Mouse (Mus musculus): Measurements from ENCODE around the gene Nucb1. TPM values are rescaled to one million over a fixed set of nuclear protein-coding genes. Genes with fewer than 3 reads are reported as not detected.
A peak's percentile ranks its signal among the peaks of the same experiment; 100 is the strongest.

Nucb1 gene
- 76.8 and 107 TPM in 2 replicates for total RNA-seq (2014; rRNA removed)
- polyA plus RNA-seq (2015; fragmentation: Nextera tagmentation; extraction: Ambion mirVana) = 103 and 122 TPM in 2 replicates

DNA sequence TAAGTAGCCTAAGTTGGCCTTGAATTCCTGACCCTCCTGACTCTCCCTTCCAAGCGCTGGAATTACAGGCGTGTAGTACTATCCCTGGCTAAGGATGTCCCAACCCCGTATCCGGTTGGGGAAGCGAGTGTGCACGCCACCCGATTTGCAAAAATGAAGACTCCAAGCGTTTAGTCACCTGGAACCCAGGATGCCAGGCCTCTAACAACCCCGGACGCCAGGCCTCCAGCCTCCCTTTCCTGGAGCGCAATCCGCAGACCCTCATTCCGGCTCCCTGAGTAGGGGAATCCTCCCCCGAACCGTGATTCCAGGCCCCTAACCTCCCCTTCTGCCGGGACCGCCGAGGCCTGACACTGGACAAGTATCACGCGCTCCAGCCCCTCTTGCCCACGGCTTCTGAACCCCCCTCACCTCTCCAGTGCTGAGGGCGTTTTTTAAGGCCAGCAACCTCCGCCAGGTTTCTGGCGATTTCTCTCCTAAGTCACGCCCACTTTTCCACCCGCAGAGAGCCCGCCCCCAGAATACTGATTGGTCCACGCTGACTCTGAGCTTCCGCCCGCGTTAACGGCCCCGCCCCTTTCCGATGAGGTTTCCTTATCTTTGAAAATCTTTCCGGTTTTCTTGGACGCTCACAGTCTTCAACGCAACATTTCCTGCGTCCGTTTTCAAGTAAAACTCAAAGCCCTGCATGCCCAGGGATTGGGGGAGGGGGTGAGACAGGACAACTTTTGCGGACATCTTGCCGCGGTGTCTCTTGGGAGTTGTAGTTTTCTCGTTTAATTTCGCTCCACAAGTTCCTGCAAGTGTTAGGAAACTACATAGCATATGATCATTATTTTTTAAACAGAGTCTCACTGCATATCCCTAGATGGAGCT is at the start of gene Nucb1:
Gene Nucb1, minus strand, starts transcription at position 495 of the 876 bp plus-strand sequence.
- Histone ChIP-seq H3K9ac (peak within 1 kb of the TSS; percentile 74), H3K9me3 (ENCODE audit: low read length) (no peaks in the 10 kb centered on the region), H3K27me3 (ENCODE audit: insufficient read depth, low read length) (no peaks in the 10 kb centered on the region), H3K4me1 (ENCODE audit: insufficient read depth) (peaks cover 8% of the 10 kb centered on the region), H3K36me3 (ENCODE audit: insufficient read depth) (peaks cover 15% of the 10 kb centered on the region), H3K4me3 (ENCODE audit: low read depth, low read length) (peak within 1 kb of the TSS; percentile 62), H3K27ac (ENCODE audit: low read depth, low read length) (peak within 1 kb of the TSS; percentile 76), H3K4me2 (ENCODE audit: low read depth) (peak within 1 kb of the TSS; percentile 92)
- WGBS = under 1% methylated on average over 44 of the region's 44 CpGs
- ATAC-seq = peak; percentile 95
- peak; percentile 94 for DNase-seq
- TF ChIP-seq CTCF (IDR thresholded peaks at IDR 0.05; ENCODE audit: low read depth) = no peak

DNA sequence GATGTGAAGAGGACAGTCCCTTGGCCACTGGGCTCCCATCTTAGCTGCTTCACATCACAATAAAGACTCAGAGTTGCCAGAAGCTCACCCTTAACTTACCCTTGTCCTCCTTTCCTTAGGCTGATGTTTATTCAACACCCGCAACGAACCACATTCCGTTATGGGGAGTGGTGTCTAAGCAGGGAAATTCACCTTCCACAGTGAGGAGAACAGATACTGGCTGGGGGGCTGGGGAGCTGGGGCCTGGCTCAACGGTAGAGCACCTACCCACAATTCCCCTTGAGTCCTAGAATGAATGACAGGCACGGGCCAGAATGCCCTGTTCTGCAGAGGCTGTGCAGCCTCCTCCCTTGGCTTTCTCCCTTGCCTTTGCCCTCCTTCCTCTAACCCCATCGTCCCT is 48.7 kb upstream of the Nucb1 start:
- no peak overlapping the region for H3K27ac ChIP-seq (ENCODE audit: low read depth, low read length)
- no peaks in the 10 kb centered on the region for H3K9me3 ChIP-seq (ENCODE audit: low read length)
- 60% methylated on average over 6 of the region's 6 CpGs for WGBS
- no peak for TF ChIP-seq CTCF (IDR thresholded peaks at IDR 0.05; ENCODE audit: low read depth)
- H3K9ac ChIP-seq = no peak overlapping the region
- H3K4me1 ChIP-seq (ENCODE audit: insufficient read depth) = no peaks in the 10 kb centered on the region
- H3K36me3 ChIP-seq (ENCODE audit: insufficient read depth) = no peaks in the 10 kb centered on the region
- DNase-seq (no peak), ATAC-seq (no peak)
- no peaks in the 10 kb centered on the region for H3K27me3 ChIP-seq (ENCODE audit: insufficient read depth, low read length)
- no peak overlapping the region for H3K4me3 ChIP-seq (ENCODE audit: low read depth, low read length)
- H3K4me2 ChIP-seq (ENCODE audit: low read depth) = no peak overlapping the region

DNA sequence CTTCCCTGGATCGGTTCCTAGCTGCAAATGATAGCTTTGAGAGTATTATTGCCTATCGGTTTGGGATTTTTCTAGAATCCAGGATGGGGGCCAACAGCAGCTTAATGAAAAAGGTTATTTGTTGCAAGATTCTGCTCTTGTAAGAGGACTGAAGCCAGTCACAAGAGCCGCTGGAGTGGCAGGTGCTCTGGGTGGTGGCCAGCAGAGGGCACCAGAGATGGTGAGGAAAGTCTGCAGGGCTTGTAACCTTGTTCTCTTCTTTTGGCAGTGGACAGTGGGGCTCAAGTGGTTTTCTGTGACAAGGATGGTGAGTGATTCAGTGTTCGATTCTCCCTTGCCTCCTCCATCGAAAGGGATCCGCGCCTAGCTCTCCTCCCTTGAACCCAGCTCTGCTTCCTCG is 45.6 kb upstream of the Nucb1 start:
- DNase-seq (peak; percentile 59), ATAC-seq (no peak)
- H3K9me3 ChIP-seq (ENCODE audit: low read length) = no peaks in the 10 kb centered on the region
- 20% methylated on average over 8 of the region's 8 CpGs for WGBS
- H3K27ac ChIP-seq (ENCODE audit: low read depth, low read length) = no peak overlapping the region
- TF ChIP-seq CTCF (IDR thresholded peaks at IDR 0.05; ENCODE audit: low read depth) = peak; percentile 73
- H3K36me3 ChIP-seq (ENCODE audit: insufficient read depth) = no peaks in the 10 kb centered on the region
- H3K4me2 ChIP-seq (ENCODE audit: low read depth) = no peak overlapping the region
- H3K4me3 ChIP-seq (ENCODE audit: low read depth, low read length) = no peak overlapping the region
- H3K9ac ChIP-seq = no peak overlapping the region
- no peaks in the 10 kb centered on the region for H3K4me1 ChIP-seq (ENCODE audit: insufficient read depth)
- H3K27me3 ChIP-seq (ENCODE audit: insufficient read depth, low read length) = no peaks in the 10 kb centered on the region

DNA sequence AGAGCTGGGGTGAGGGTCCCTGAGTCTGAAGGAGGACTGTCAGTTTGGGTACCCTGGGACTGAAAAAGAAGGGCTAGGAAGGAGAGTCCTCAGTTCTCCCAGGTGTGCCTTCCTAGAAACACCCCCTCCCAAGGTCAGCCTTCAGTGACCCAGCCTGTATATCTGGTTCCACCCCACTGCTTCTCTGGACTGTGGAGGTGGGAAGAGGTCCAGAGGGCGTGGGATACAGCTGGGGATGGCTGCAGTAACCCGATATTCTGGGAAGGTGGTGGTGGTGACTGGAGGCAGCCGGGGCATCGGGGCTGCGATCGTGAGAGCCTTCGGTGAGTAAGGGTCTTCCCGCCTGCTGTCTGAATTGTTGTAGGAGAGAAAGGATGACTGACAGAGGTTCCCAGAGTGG is 44.5 kb upstream of the Nucb1 start, which contains the start of gene Hsd17b14:
Gene Hsd17b14, plus strand, starts transcription at position 150 of the 400 bp plus-strand sequence.
- Histone ChIP-seq H3K27me3 (ENCODE audit: insufficient read depth, low read length) (no peaks in the 10 kb centered on the region), H3K4me1 (ENCODE audit: insufficient read depth) (no peaks in the 10 kb centered on the region), H3K27ac (ENCODE audit: low read depth, low read length) (no peak within 1 kb of the TSS), H3K36me3 (ENCODE audit: insufficient read depth) (no peaks in the 10 kb centered on the region), H3K9me3 (ENCODE audit: low read length) (no peaks in the 10 kb centered on the region), H3K9ac (no peak within 1 kb of the TSS), H3K4me3 (ENCODE audit: low read depth, low read length) (no peak within 1 kb of the TSS), H3K4me2 (ENCODE audit: low read depth) (no peak within 1 kb of the TSS)
- no peak for TF ChIP-seq CTCF (IDR thresholded peaks at IDR 0.05; ENCODE audit: low read depth)
- no peak for ATAC-seq
- WGBS = 40% methylated on average over 8 of the region's 8 CpGs
- no peak for DNase-seq

DNA sequence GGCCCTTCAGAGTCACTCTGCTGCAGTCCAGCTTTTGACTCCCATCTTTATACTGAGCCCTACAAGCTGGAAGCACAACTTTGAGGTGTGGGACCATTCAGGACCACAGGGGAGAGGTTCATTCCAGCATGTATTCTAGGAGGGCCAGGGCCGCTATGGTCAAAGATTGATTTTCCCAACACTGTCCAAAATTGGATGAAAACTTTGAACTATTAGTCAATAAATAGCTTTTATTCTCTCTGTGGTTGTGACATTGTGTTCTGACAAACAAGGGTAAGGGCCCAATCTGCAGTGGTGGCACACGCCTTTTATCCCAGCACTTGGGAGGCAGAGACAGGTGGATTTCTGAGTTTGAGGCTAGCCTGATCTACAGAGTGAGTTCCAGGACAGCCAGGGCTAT is 43.8 kb upstream of the Nucb1 start:
- Histone ChIP-seq H3K27ac (ENCODE audit: low read depth, low read length) (no peak overlapping the region), H3K9me3 (ENCODE audit: low read length) (no peaks in the 10 kb centered on the region), H3K36me3 (ENCODE audit: insufficient read depth) (no peaks in the 10 kb centered on the region), H3K27me3 (ENCODE audit: insufficient read depth, low read length) (no peaks in the 10 kb centered on the region), H3K4me1 (ENCODE audit: insufficient read depth) (no peaks in the 10 kb centered on the region), H3K4me3 (ENCODE audit: low read depth, low read length) (no peak overlapping the region), H3K9ac (no peak overlapping the region), H3K4me2 (ENCODE audit: low read depth) (no peak overlapping the region)
- DNase-seq (no peak), ATAC-seq (no peak)
- no peak for TF ChIP-seq CTCF (IDR thresholded peaks at IDR 0.05; ENCODE audit: low read depth)
- 93% methylated on average over 2 of the region's 2 CpGs for WGBS

DNA sequence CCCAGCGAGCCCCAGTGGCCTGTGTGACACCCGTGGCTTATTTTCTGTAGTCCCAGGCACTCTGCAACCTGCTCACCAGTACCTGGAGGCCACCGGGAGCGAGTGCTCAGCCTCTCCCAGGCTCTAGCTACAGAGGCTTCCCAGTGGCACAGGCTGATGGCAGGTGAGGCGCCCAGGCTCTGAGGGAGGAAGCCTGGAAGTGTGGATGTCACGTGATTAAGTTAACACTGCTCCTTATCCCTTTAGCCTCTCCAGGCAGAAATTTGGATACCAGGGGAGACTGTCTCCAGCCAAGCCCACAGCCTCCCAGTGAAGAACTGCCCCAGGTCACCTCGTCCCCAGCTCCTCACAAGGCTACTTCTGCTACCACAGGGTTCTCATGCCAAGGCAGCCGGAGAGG is 43.3 kb upstream of the Nucb1 start:
- Histone ChIP-seq H3K9ac (no peak overlapping the region), H3K27ac (ENCODE audit: low read depth, low read length) (no peak overlapping the region), H3K4me3 (ENCODE audit: low read depth, low read length) (no peak overlapping the region), H3K36me3 (ENCODE audit: insufficient read depth) (no peaks in the 10 kb centered on the region), H3K27me3 (ENCODE audit: insufficient read depth, low read length) (no peaks in the 10 kb centered on the region), H3K9me3 (ENCODE audit: low read length) (no peaks in the 10 kb centered on the region), H3K4me2 (ENCODE audit: low read depth) (no peak overlapping the region), H3K4me1 (ENCODE audit: insufficient read depth) (no peaks in the 10 kb centered on the region)
- ATAC-seq = no peak
- WGBS = 69% methylated on average over 8 of the region's 8 CpGs
- no peak for DNase-seq
- TF ChIP-seq CTCF (IDR thresholded peaks at IDR 0.05; ENCODE audit: low read depth) = no peak

DNA sequence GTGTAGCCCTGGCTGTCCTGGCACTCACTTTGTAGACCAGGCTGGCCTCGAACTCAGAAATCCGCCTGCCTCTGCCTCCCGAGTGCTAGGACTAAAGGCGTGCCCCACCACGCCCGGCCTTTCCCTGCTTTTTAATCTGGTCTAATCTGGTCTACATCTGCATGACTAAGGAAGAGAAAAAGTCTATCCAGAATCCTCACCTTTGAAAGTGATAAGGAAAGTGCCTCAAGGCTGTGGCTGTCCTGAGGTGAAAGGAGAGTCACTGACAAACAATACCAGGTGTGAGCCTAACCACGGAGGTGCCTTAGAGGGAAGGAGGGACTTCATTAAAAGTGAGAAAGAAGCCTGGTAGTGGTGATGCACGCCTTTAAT is 41.3 kb upstream of the Nucb1 start:
- Histone ChIP-seq H3K4me1 (ENCODE audit: insufficient read depth) (no peaks in the 10 kb centered on the region), H3K27me3 (ENCODE audit: insufficient read depth, low read length) (no peaks in the 10 kb centered on the region), H3K4me2 (ENCODE audit: low read depth) (no peak overlapping the region), H3K9ac (no peak overlapping the region), H3K36me3 (ENCODE audit: insufficient read depth) (no peaks in the 10 kb centered on the region), H3K27ac (ENCODE audit: low read depth, low read length) (no peak overlapping the region), H3K9me3 (ENCODE audit: low read length) (no peaks in the 10 kb centered on the region), H3K4me3 (ENCODE audit: low read depth, low read length) (no peak overlapping the region)
- TF ChIP-seq CTCF (IDR thresholded peaks at IDR 0.05; ENCODE audit: low read depth) = no peak
- no peak for DNase-seq
- WGBS = 83% methylated on average over 8 of the region's 8 CpGs
- ATAC-seq = no peak

Measured in forebrain, postnatal 0 days (tissue).